Mouse (Mus musculus) cerebellum, adult 2 months (tissue): ENCODE measurements around the gene Add2.

Source experiments
- CTCF ChIP-seq: fragments of 200-500 bp; IDR thresholded peaks from 2 replicates; pipeline ENCODE4 v1.5.1; 2011; ENCODE audit warnings: low read depth, mild to moderate bottlenecking, control low read depth, low read length, moderate library complexity, borderline replicate concordance; ENCODE audit not compliant: insufficient read depth
- POLR2A ChIP-seq: fragments of 200-500 bp; IDR thresholded peaks from 2 replicates; pipeline ENCODE4 v1.6.1; 2011; ENCODE audit warnings: low read length, control low read depth, borderline replicate concordance; ENCODE audit not compliant: insufficient read depth

GRCm38 (mm10) chr6:86128504-86128903 is 100.0 kb downstream of the Add2 start:
- TF ChIP-seq CTCF (peak; percentile 52; the same call in 1 of the 2 replicates), POLR2A (no peak)
